Mouse (Mus musculus) hindbrain, postnatal 0 days (tissue): ENCODE data around the gene Zfp658. TPM values are rescaled to one million over a fixed set of nuclear protein-coding genes. Genes with fewer than 3 reads are reported as not detected.

Experiments
- ATAC-seq: fragments of 200-750 bp; cut with Nextera tagmentation; 2 replicates; pipeline ENCODE4 v1.8.0; 2017; ENCODE audit warnings: mild to moderate bottlenecking, moderate TSS enrichment, moderate library complexity
- DNase-seq: peaks from one replicate; pipeline ENCODE4 v3.0.0-alpha.2; 2015; ENCODE audit warnings: low spot score
- H3K27ac ChIP-seq: fragments of 300-500 bp; sonication (generic); 2 replicates; pipeline ENCODE4 v1.5.1; 2014; ENCODE audit warnings: mild to moderate bottlenecking
- H3K27me3 ChIP-seq: fragments of 300-500 bp; sonication (generic); 2 replicates; pipeline ENCODE4 v1.6.1; 2014; ENCODE audit warnings: low read length, mixed read lengths; ENCODE audit not compliant: insufficient read depth
- H3K36me3 ChIP-seq: fragments of 300-500 bp; sonication (generic); 2 replicates; pipeline ENCODE4 v1.6.1; 2014; ENCODE audit warnings: low read length, mixed read lengths; ENCODE audit not compliant: insufficient read depth
- H3K4me1 ChIP-seq: fragments of 300-500 bp; sonication (generic); 2 replicates; pipeline ENCODE4 v1.6.1; 2014; ENCODE audit warnings: antibody characterized with exemption, low read length, mixed read lengths; ENCODE audit not compliant: insufficient read depth
- H3K4me2 ChIP-seq: fragments of 300-500 bp; sonication (generic); 2 replicates; pipeline ENCODE4 v1.6.1; 2014; ENCODE audit warnings: low read depth, mild to moderate bottlenecking, low read length, moderate library complexity, mixed read lengths
- H3K4me3 ChIP-seq: fragments of 300-500 bp; sonication (generic); 2 replicates; pipeline ENCODE4 v1.5.1; 2014; ENCODE audit warnings: low read length
- H3K9ac ChIP-seq: fragments of 300-500 bp; sonication (generic); replicated peaks from 2 replicates; pipeline ENCODE4 v1.6.1; 2014; ENCODE audit warnings: mild to moderate bottlenecking, low read length, moderate library complexity, mixed read lengths
- H3K9me3 ChIP-seq: fragments of 300-500 bp; sonication (generic); 2 replicates; pipeline ENCODE4 v1.6.1; 2016; ENCODE audit warnings: low read length, mixed read lengths
- CTCF ChIP-seq: IDR thresholded peaks from 2 replicates; pipeline ENCODE4 v1.5.1; 2016; ENCODE audit warnings: antibody characterized with exemption, control low read depth, low read depth
- WGBS: fragments of 180-500 bp; shearing (Covaris S2); extraction: QIAGEN DNeasy Blood & Tissue Kit; methylation state at CpG from one replicate; pipeline ENCODE4 v1.1.7; 2014; 5-methylcytosine and 5-hydroxymethylcytosine counted together
- polyA plus RNA-seq: library from polyadenylated mRNA; unstranded; fragments of >200 nt; fragmentation: Nextera tagmentation; extraction: Ambion mirVana; gene quantifications from 2 replicates; pipeline ENCODE4 v1.2.1, GENCODE M21; 2015
- total RNA-seq: library from RNA; depleted of rRNA; stranded (reverse); fragments of >200 nt; gene quantifications from 2 replicates; pipeline ENCODE4 v1.2.3, GENCODE M21; 2014

Gene Zfp658
- total and polyA plus RNA-seq, 2 experiments from 2014 or later = 2.5 to 8.3 TPM

DNA sequence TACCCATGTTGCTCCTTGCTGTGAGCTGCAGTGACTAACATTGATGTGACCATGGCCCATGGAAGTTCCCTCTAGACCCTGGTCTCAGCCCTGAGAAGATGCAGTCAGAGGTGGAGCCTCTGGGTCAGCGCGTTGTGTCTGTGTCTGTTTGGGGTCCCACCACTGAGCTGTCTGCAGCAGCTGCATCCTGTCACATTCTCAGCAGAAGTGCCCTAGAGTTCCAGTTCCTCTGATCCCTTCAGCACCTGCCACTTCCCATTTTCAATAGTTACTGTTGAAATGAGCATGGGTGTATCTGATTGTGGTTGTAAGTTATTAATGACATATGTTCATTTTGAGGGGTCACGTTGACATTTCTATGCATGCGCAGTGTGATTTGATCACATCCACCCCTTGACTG is 8.9 kb upstream of the Zfp658 start:
- ATAC-seq (no peak), DNase-seq (no peak)
- Histone ChIP-seq H3K9me3 (no peaks in the 10 kb centered on the region), H3K4me2 (no peak overlapping the region), H3K9ac (no peak overlapping the region), H3K36me3 (no peaks in the 10 kb centered on the region), H3K27ac (no peak overlapping the region), H3K4me1 (no peaks in the 10 kb centered on the region), H3K27me3 (no peaks in the 10 kb centered on the region), H3K4me3 (no peak overlapping the region)
- no peak for TF ChIP-seq CTCF
- 89% methylated on average over 4 of the region's 4 CpGs for WGBS

DNA sequence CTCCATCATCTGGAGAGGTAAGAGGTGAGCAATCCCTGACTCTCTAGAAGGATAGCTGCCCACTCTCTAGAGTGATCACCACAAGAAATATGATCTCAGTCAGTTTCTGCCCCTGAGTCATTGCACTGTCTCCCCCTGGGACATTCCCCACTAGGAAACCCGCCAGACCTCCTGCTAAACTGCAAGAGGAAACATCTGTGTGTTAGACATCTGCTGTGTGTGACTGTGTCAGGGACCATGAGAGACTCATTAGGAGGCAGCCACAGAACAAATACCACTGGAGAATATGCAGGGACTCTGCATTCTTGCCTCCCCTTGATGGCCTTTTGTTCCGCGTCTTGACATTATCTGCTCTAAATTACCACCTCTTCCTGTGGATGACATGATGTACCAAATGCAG is 7.5 kb upstream of the Zfp658 start:
- H3K4me1 ChIP-seq = no peaks in the 10 kb centered on the region
- no peak overlapping the region for H3K9ac ChIP-seq
- no peak overlapping the region for H3K27ac ChIP-seq
- no peaks in the 10 kb centered on the region for H3K9me3 ChIP-seq
- H3K4me3 ChIP-seq = no peak overlapping the region
- H3K27me3 ChIP-seq = no peaks in the 10 kb centered on the region
- ATAC-seq = no peak
- TF ChIP-seq CTCF = no peak
- H3K36me3 ChIP-seq = no peaks in the 10 kb centered on the region
- 66% methylated on average over 3 of the region's 3 CpGs for WGBS
- DNase-seq = no peak
- no peak overlapping the region for H3K4me2 ChIP-seq

- WGBS = 90% methylated on average over 5 of the region's 5 CpGs
- no peak for TF ChIP-seq CTCF
- DNase-seq = no peak
- no peak overlapping the region for H3K4me2 ChIP-seq
- H3K4me3 ChIP-seq = no peak overlapping the region
- H3K36me3 ChIP-seq = no peaks in the 10 kb centered on the region
- H3K9me3 ChIP-seq = no peaks in the 10 kb centered on the region
- no peak overlapping the region for H3K27ac ChIP-seq
- H3K9ac ChIP-seq = no peak overlapping the region
- H3K27me3 ChIP-seq = no peaks in the 10 kb centered on the region
- no peaks in the 10 kb centered on the region for H3K4me1 ChIP-seq
- no peak for ATAC-seq
Measured at GRCm38 (mm10) chr7:43555351-43555750, 6.7 kb upstream of the Zfp658 start.

GRCm38 (mm10) chr7:43556901-43557300 is 5.2 kb upstream of the Zfp658 start:
- no peak for TF ChIP-seq CTCF
- DNase-seq (no peak), ATAC-seq (no peak)
- Histone ChIP-seq H3K36me3 (no peaks in the 10 kb centered on the region), H3K27me3 (no peaks in the 10 kb centered on the region), H3K4me1 (no peaks in the 10 kb centered on the region), H3K4me2 (no peak overlapping the region), H3K4me3 (no peak overlapping the region), H3K27ac (no peak overlapping the region), H3K9me3 (no peaks in the 10 kb centered on the region), H3K9ac (no peak overlapping the region)
- 77% methylated on average over 1 of the region's 1 CpGs for WGBS

- peak overlapping the region; percentile 95 for H3K4me2 ChIP-seq
- H3K4me3 ChIP-seq = peak overlapping the region; percentile 69
- H3K4me1 ChIP-seq = peaks cover 11% of the 10 kb centered on the region
- peaks cover 17% of the 10 kb centered on the region for H3K36me3 ChIP-seq
- WGBS = 0% methylated on average over 10 of the region's 10 CpGs
- TF ChIP-seq CTCF = no peak
- H3K9ac ChIP-seq = peak overlapping the region; percentile 77
- DNase-seq (peak; percentile 64), ATAC-seq (peak; percentile 61)
- H3K9me3 ChIP-seq = no peaks in the 10 kb centered on the region
- peak overlapping the region; percentile 83 for H3K27ac ChIP-seq
- no peaks in the 10 kb centered on the region for H3K27me3 ChIP-seq
Measured at GRCm38 (mm10) chr7:43562651-43563070, 605 bp downstream of the Zfp658 start.

- no peak for TF ChIP-seq CTCF
Measured at GRCm38 (mm10) chr7:43563300-43563699, 1.2 kb downstream of the Zfp658 start.

DNA sequence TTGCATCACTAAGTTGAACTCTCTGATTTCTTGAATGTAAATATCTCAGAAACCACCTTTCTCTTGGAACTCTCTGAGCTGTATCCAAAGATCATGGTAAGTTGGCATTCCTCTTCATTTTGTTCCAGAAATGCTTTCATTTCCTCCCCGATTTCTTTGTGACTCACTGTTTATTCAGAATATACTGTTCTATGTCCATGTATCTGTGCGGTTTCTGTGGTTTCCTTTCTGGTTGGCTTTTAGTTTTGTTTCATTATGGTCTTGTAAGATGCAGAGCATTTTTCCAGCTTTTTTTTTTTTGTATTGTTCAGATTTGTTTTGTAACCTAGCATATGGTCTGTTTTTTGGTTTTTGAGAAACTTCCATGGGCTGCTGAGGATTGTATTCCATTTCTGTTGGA is 9.2 kb downstream of the Zfp658 start:
- TF ChIP-seq CTCF = no peak
- Histone ChIP-seq H3K9ac (no peak overlapping the region), H3K27me3 (no peaks in the 10 kb centered on the region), H3K9me3 (no peaks in the 10 kb centered on the region), H3K36me3 (peaks cover 61% of the 10 kb centered on the region), H3K4me2 (no peak overlapping the region), H3K4me3 (no peak overlapping the region), H3K27ac (no peak overlapping the region), H3K4me1 (no peaks in the 10 kb centered on the region)
- DNase-seq (no peak), ATAC-seq (no peak)
- 99% methylated on average over 2 of the region's 2 CpGs for WGBS

More at GRCm38 (mm10) chr7:43563300-43563699, 1.2 kb downstream of the Zfp658 start:
- ATAC-seq (no peak), DNase-seq (no peak)
- H3K27me3 ChIP-seq = no peaks in the 10 kb centered on the region
- no peak overlapping the region for H3K27ac ChIP-seq
- peak overlapping the region; percentile 77 for H3K9ac ChIP-seq
- peaks cover 24% of the 10 kb centered on the region for H3K36me3 ChIP-seq
- H3K4me3 ChIP-seq = peak overlapping the region; percentile 69
- peaks cover 11% of the 10 kb centered on the region for H3K4me1 ChIP-seq
- H3K4me2 ChIP-seq = peak overlapping the region; percentile 95
- 52% methylated on average over 6 of the region's 6 CpGs for WGBS
- H3K9me3 ChIP-seq = no peaks in the 10 kb centered on the region
